Mouse (Mus musculus) ES-Bruce4 (cell line): ENCODE measurements around the gene Btbd10. TPM values are rescaled to one million over a fixed set of nuclear protein-coding genes. Genes with fewer than 3 reads are reported as not detected.

Source experiments
- H3K27ac ChIP-seq: 2 replicates; pipeline ENCODE4 v1.5.1; 2012; ENCODE audit warnings: low read length, inconsistent platforms; ENCODE audit not compliant: insufficient read depth
- H3K27me3 ChIP-seq: 2 replicates; pipeline ENCODE4 v1.6.1; 2012; ENCODE audit warnings: mild to moderate bottlenecking, low read length, inconsistent platforms; ENCODE audit not compliant: control insufficient read depth, poor library complexity, insufficient read depth, severe bottlenecking
- H3K36me3 ChIP-seq: 2 replicates; pipeline ENCODE4 v1.6.1; 2012; ENCODE audit warnings: inconsistent platforms, mild to moderate bottlenecking, low read length, moderate library complexity; ENCODE audit not compliant: control insufficient read depth, poor library complexity, insufficient read depth, severe bottlenecking
- H3K4me1 ChIP-seq: one replicate; pipeline ENCODE4 v1.8.1; 2011; ENCODE audit warnings: low read length; ENCODE audit not compliant: control insufficient read depth, insufficient read depth
- H3K4me3 ChIP-seq: 2 replicates; pipeline ENCODE4 v1.5.1; 2011; ENCODE audit warnings: low read depth, mild to moderate bottlenecking, low read length
- H3K9ac ChIP-seq: 2 replicates; pipeline ENCODE4 v1.6.1; 2012; ENCODE audit warnings: low read depth, mild to moderate bottlenecking, inconsistent platforms; ENCODE audit not compliant: poor library complexity, severe bottlenecking
- H3K9me3 ChIP-seq: replicated peaks from 2 replicates; pipeline ENCODE4 v1.6.1; 2012; ENCODE audit warnings: mild to moderate bottlenecking, low read length, inconsistent platforms; ENCODE audit not compliant: control insufficient read depth, poor library complexity, insufficient read depth, severe bottlenecking
- CTCF ChIP-seq: IDR thresholded peaks from one replicate; pipeline ENCODE4 v1.8.1; 2011; ENCODE audit warnings: low read depth, low read length
- EP300 ChIP-seq: IDR thresholded peaks from 2 replicates; pipeline ENCODE4 v1.6.1; 2011; ENCODE audit warnings: low read depth, low read length; ENCODE audit not compliant: insufficient read depth
- POLR2A ChIP-seq: IDR thresholded peaks from one replicate; pipeline ENCODE4 v1.8.1; 2011; ENCODE audit warnings: low read length; ENCODE audit not compliant: insufficient read depth
- polyA plus RNA-seq: library from polyadenylated mRNA; stranded (reverse); fragments of >200 nt; gene quantifications from 2 replicates; pipeline ENCODE4 v1.2.4, GENCODE M21; 2011; ENCODE audit warnings: low read depth; ENCODE audit not compliant: missing spikeins, insufficient read depth, insufficient read length

The Btbd10 gene
- polyA plus RNA-seq, 1 experiment: 31.4 TPM

DNA sequence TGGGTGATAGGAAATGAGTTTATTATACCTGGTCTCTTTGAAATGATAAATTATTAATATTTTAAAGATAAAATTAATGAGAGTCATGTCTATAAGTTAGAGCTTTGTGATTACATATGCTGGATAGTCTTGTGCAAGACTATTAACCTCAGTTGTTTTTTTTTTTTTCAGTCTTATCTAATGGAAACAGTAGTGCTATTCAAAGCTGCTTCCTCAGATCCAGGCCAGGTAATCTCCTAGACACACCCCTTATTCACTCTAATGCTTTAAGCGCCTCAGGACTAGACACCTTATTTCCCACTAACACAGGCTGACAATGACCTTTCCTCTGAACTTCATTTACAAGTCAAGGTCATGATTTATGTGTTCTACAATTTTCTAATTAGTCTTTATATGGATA, 20.1 kb downstream of the Btbd10 start:
- no peaks in the 10 kb centered on the region for H3K9me3 ChIP-seq
- H3K4me3 ChIP-seq: no peak overlapping the region
- H3K4me1 ChIP-seq: no peaks in the 10 kb centered on the region
- no peak overlapping the region for H3K27ac ChIP-seq
- H3K36me3 ChIP-seq: no peaks in the 10 kb centered on the region
- H3K9ac ChIP-seq: no peak overlapping the region
- no peaks in the 10 kb centered on the region for H3K27me3 ChIP-seq
- no peak for TF ChIP-seq EP300

DNA sequence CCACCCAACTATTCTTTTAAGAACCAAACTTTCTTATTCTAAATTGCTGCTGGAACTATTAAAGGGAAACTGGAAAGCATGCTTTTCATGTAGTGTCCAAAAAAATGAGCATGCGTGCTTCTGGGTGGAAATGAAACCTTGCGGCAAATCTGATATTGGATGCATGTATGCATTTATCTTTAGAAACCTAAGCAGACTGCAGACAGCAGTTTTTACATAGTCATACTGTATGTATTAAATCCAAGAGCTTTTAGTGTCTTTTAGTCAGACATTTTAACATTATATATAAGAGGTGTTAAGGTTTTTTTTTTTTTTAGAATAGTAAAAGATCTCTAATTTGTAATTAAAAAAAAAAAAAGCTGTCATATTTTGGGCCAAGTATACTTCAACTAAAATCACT, 21.5 kb downstream of the Btbd10 start:
- TF ChIP-seq CTCF (no peak), EP300 (no peak), POLR2A (no peak)
- H3K9me3 ChIP-seq: no peaks in the 10 kb centered on the region
- no peaks in the 10 kb centered on the region for H3K27me3 ChIP-seq
- H3K36me3 ChIP-seq: no peaks in the 10 kb centered on the region
- no peaks in the 10 kb centered on the region for H3K4me1 ChIP-seq
- H3K27ac ChIP-seq: no peak overlapping the region
- H3K4me3 ChIP-seq: no peak overlapping the region
- no peak overlapping the region for H3K9ac ChIP-seq

DNA sequence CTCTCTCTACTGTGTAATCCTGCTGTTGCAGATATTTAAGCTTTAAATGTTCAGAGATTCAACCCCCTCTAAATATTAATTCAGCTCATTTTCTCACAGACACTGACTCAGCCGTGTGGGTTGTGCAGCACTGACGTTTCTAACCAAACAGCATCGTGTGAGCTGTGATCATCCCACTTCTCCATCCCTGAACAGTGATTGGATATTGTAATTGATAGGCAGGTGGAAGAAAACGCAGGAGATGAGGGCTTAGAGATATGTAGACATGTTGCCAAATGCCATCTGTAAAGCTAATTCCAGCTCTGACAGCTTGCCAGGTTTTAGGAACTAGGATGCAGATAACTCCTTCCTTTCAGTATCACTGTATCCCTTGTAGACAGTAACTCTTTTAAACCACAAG, 21.9 kb downstream of the Btbd10 start:
- no peaks in the 10 kb centered on the region for H3K27me3 ChIP-seq
- TF ChIP-seq POLR2A (no peak), EP300 (no peak), CTCF (no peak)
- H3K27ac ChIP-seq: no peak overlapping the region
- no peaks in the 10 kb centered on the region for H3K9me3 ChIP-seq
- H3K36me3 ChIP-seq: no peaks in the 10 kb centered on the region
- H3K9ac ChIP-seq: no peak overlapping the region
- H3K4me1 ChIP-seq: no peaks in the 10 kb centered on the region
- no peak overlapping the region for H3K4me3 ChIP-seq

DNA sequence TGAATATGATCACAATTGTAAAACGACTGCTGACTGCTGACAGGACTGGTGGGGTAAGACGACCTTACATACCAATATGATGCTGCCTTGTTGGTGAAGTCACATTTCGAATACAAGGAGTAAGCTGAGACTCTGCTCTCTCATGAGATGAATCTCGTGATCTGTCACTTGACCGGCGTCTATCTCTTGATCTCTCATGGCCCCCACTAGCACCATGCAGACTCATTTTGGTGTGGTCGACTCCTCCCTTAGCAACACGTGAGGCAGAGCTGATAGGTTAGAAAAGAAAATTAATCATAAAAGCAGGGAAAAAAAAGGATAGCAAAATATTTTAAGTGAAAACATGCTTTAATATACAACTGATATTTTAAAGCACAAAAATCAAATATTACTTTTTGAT, 33.9 kb downstream of the Btbd10 start:
- Histone ChIP-seq H3K36me3 (no peaks in the 10 kb centered on the region), H3K27me3 (no peaks in the 10 kb centered on the region), H3K4me3 (no peak overlapping the region), H3K9me3 (no peaks in the 10 kb centered on the region), H3K9ac (no peak overlapping the region), H3K4me1 (no peaks in the 10 kb centered on the region), H3K27ac (no peak overlapping the region)
- TF ChIP-seq CTCF (no peak), POLR2A (no peak), EP300 (no peak)

DNA sequence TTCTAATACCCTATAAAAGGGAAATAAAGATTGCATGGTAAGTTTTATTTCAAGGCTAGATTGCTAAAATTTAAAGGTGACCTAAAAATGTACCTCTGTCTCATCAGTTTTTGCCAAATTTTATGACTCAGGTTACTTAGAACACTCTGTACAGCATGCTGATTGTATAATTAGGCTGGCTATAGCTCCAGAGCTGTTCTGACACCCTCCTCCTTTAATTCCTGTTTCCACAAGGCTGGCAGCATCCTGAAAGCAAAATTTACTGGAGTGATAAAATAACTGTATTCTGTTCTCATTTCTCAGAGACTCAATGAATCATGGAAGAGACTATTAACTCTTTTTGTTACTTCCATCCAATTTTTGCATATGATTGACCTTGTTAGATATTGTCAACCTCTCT, 35.2 kb downstream of the Btbd10 start:
- no peak for TF ChIP-seq POLR2A
- no peak for TF ChIP-seq EP300
- TF ChIP-seq CTCF: no peak
- no peak overlapping the region for H3K9ac ChIP-seq
- no peak overlapping the region for H3K4me3 ChIP-seq
- H3K27ac ChIP-seq: no peak overlapping the region
- H3K4me1 ChIP-seq: no peaks in the 10 kb centered on the region
- no peaks in the 10 kb centered on the region for H3K9me3 ChIP-seq
- no peaks in the 10 kb centered on the region for H3K27me3 ChIP-seq
- no peaks in the 10 kb centered on the region for H3K36me3 ChIP-seq

DNA sequence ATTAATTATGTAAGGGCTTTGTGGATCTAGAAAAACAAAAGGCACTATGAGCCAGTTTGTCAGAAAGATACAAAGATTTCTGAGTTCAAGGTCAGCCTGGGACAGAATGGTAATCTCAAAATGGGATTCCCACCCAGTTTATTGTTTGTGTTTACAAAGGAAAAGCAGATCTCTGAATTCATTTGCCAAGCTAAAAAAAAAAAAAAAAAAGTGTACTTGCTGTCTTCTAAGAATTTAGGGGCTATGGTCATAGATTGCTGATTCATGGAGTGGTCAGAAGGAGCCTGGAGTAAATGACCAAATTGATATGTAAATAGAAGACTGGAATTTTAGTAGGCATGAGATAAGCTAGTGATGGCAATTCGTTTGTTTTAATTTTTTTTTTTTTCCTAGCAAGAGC, 49.1 kb downstream of the Btbd10 start:
- Histone ChIP-seq H3K36me3 (peaks cover 3% of the 10 kb centered on the region), H3K4me1 (no peaks in the 10 kb centered on the region)

More for the DNA sequence above, 49.1 kb downstream of the Btbd10 start:
- Histone ChIP-seq H3K4me3 (no peak overlapping the region), H3K9me3 (no peaks in the 10 kb centered on the region), H3K27me3 (no peaks in the 10 kb centered on the region), H3K27ac (no peak overlapping the region), H3K9ac (no peak overlapping the region)
- TF ChIP-seq POLR2A (no peak), CTCF (no peak), EP300 (no peak)
